Mouse (Mus musculus): ENCODE results near the gene Mov10. TPM values are rescaled to one million over a fixed set of nuclear protein-coding genes. Genes with fewer than 3 reads are reported as not detected.
"Not testable (repeated sequence)": the region's sequence is repeated elsewhere in the genome, so short reads cannot be mapped to it uniquely, and the experiment has no call there.

Gene Mov10
- 33.8 and 36.2 TPM in 2 replicates for polyA plus RNA-seq (2015; fragmentation: Nextera tagmentation; extraction: Ambion mirVana)

GRCm38 (mm10) chr3:104817991-104818748 lies at the start of gene Mov10:
TSS of gene Mov10 (minus strand) at chr3:104818563.
- under 1% methylated on average over 39 of the region's 40 CpGs for WGBS (ENCODE audit: insufficient replicate concordance)
- peak; percentile 93 for ATAC-seq (ENCODE audit: low read depth)
- Histone ChIP-seq H3K9me3 (replicated peaks; ENCODE audit: control insufficient read depth, low read length) (no peaks in the 10 kb centered on the region), H3K4me3 (ENCODE audit: low read depth, low read length) (peak within 1 kb of the TSS; percentile 73), H3K36me3 (ENCODE audit: control insufficient read depth, insufficient read depth) (peaks cover 8% of the 10 kb centered on the region), H3K4me2 (ENCODE audit: low read depth, low read length) (peak within 1 kb of the TSS; percentile 77), H3K27ac (ENCODE audit: low read length) (peak within 1 kb of the TSS; percentile 77), H3K9ac (ENCODE audit: low read depth, low read length) (peak within 1 kb of the TSS; percentile 78), H3K4me1 (ENCODE audit: control insufficient read depth, low read depth, low read length) (peaks cover 17% of the 10 kb centered on the region), H3K27me3 (ENCODE audit: control insufficient read depth, insufficient read depth, low read depth, low read length) (no peaks in the 10 kb centered on the region)

- H3K27me3 ChIP-seq (ENCODE audit: control insufficient read depth, insufficient read depth, low read depth, low read length); H3K9ac ChIP-seq (ENCODE audit: low read depth, low read length); H3K27ac ChIP-seq (ENCODE audit: low read length); H3K36me3 ChIP-seq (ENCODE audit: control insufficient read depth, insufficient read depth); H3K4me2 ChIP-seq (ENCODE audit: low read depth, low read length); H3K9me3 ChIP-seq (replicated peaks; ENCODE audit: control insufficient read depth, low read length); ATAC-seq (ENCODE audit: low read depth); H3K4me3 ChIP-seq (ENCODE audit: low read depth, low read length): not testable (repeated sequence)
- peaks cover 19% of the 10 kb centered on the region for H3K4me1 ChIP-seq (ENCODE audit: control insufficient read depth, low read depth, low read length)
These were observed 48.3 kb upstream of the Mov10 start for GRCm38 (mm10) chr3:104866674-104867073.

GRCm38 (mm10) chr3:104865341-104865788 lies 47.0 kb upstream of the Mov10 start:
- peak; percentile 25 for ATAC-seq (ENCODE audit: low read depth)
- Histone ChIP-seq H3K27me3 (ENCODE audit: control insufficient read depth, insufficient read depth, low read depth, low read length) (no peaks in the 10 kb centered on the region), H3K27ac (ENCODE audit: low read length) (peak overlapping the region; percentile 95), H3K9me3 (replicated peaks; ENCODE audit: control insufficient read depth, low read length) (no peaks in the 10 kb centered on the region), H3K9ac (ENCODE audit: low read depth, low read length) (peak overlapping the region; percentile 99), H3K4me1 (ENCODE audit: control insufficient read depth, low read depth, low read length) (peaks cover 26% of the 10 kb centered on the region), H3K4me3 (ENCODE audit: low read depth, low read length) (peak overlapping the region; percentile 100), H3K36me3 (ENCODE audit: control insufficient read depth, insufficient read depth) (no peaks in the 10 kb centered on the region), H3K4me2 (ENCODE audit: low read depth, low read length) (peak overlapping the region; percentile 86)
- WGBS (ENCODE audit: insufficient replicate concordance): 0% methylated on average over 12 of the region's 12 CpGs

- Histone ChIP-seq H3K27ac (ENCODE audit: low read length) (peak overlapping the region; percentile 95), H3K36me3 (ENCODE audit: control insufficient read depth, insufficient read depth) (no peaks in the 10 kb centered on the region), H3K4me1 (ENCODE audit: control insufficient read depth, low read depth, low read length) (peaks cover 27% of the 10 kb centered on the region), H3K9ac (ENCODE audit: low read depth, low read length) (peak overlapping the region; percentile 99), H3K27me3 (ENCODE audit: control insufficient read depth, insufficient read depth, low read depth, low read length) (no peaks in the 10 kb centered on the region), H3K4me3 (ENCODE audit: low read depth, low read length) (peak overlapping the region; percentile 100), H3K4me2 (ENCODE audit: low read depth, low read length) (peak overlapping the region; percentile 86), H3K9me3 (replicated peaks; ENCODE audit: control insufficient read depth, low read length) (no peaks in the 10 kb centered on the region)
- WGBS (ENCODE audit: insufficient replicate concordance): under 1% methylated on average over 48 of the region's 48 CpGs
- ATAC-seq (ENCODE audit: low read depth): peak; percentile 70
These were observed 46.4 kb upstream of the Mov10 start for GRCm38 (mm10) chr3:104864651-104865340.

GRCm38 (mm10) chr3:104863786-104864650 lies 45.7 kb upstream of the Mov10 start, which contains the start of the genes St7l and Capza1:
TSS of gene St7l (plus strand) at chr3:104864005.
TSS of gene Capza1 (minus strand) at chr3:104864505.
- no peaks in the 10 kb centered on the region for H3K36me3 ChIP-seq (ENCODE audit: control insufficient read depth, insufficient read depth)
- peaks cover 32% of the 10 kb centered on the region for H3K4me1 ChIP-seq (ENCODE audit: control insufficient read depth, low read depth, low read length)
- H3K4me2 ChIP-seq (ENCODE audit: low read depth, low read length): peak within 1 kb of the TSS; percentile 86
- H3K4me3 ChIP-seq (ENCODE audit: low read depth, low read length): peak within 1 kb of the TSS; percentile 100
- H3K27ac ChIP-seq (ENCODE audit: low read length): peak within 1 kb of the TSS; percentile 95
- H3K27me3 ChIP-seq (ENCODE audit: control insufficient read depth, insufficient read depth, low read depth, low read length): no peaks in the 10 kb centered on the region
- 0% methylated on average over 41 of the region's 43 CpGs for WGBS (ENCODE audit: insufficient replicate concordance)
- ATAC-seq (ENCODE audit: low read depth): peak; percentile 94
- H3K9me3 ChIP-seq (replicated peaks; ENCODE audit: control insufficient read depth, low read length): no peaks in the 10 kb centered on the region
- H3K9ac ChIP-seq (ENCODE audit: low read depth, low read length): peak within 1 kb of the TSS; percentile 99

GRCm38 (mm10) chr3:104858560-104858959 lies 40.2 kb upstream of the Mov10 start:
- H3K9me3 ChIP-seq (replicated peaks; ENCODE audit: control insufficient read depth, low read length): no peaks in the 10 kb centered on the region
- no peak overlapping the region for H3K4me3 ChIP-seq (ENCODE audit: low read depth, low read length)
- H3K4me2 ChIP-seq (ENCODE audit: low read depth, low read length): no peak overlapping the region
- H3K27me3 ChIP-seq (ENCODE audit: control insufficient read depth, insufficient read depth, low read depth, low read length): no peaks in the 10 kb centered on the region
- peaks cover 38% of the 10 kb centered on the region for H3K4me1 ChIP-seq (ENCODE audit: control insufficient read depth, low read depth, low read length)
- peaks cover 4% of the 10 kb centered on the region for H3K36me3 ChIP-seq (ENCODE audit: control insufficient read depth, insufficient read depth)
- ATAC-seq (ENCODE audit: low read depth): no peak
- WGBS (ENCODE audit: insufficient replicate concordance): 71% methylated on average over 1 of the region's 1 CpGs
- no peak overlapping the region for H3K9ac ChIP-seq (ENCODE audit: low read depth, low read length)
- no peak overlapping the region for H3K27ac ChIP-seq (ENCODE audit: low read length)

GRCm38 (mm10) chr3:104856106-104856505 lies 37.7 kb upstream of the Mov10 start:
- H3K27ac ChIP-seq (ENCODE audit: low read length): no peak overlapping the region
- no peak overlapping the region for H3K4me2 ChIP-seq (ENCODE audit: low read depth, low read length)
- peaks cover 22% of the 10 kb centered on the region for H3K4me1 ChIP-seq (ENCODE audit: control insufficient read depth, low read depth, low read length)
- H3K27me3 ChIP-seq (ENCODE audit: control insufficient read depth, insufficient read depth, low read depth, low read length): no peaks in the 10 kb centered on the region
- 29% methylated on average over 1 of the region's 1 CpGs for WGBS (ENCODE audit: insufficient replicate concordance)
- no peaks in the 10 kb centered on the region for H3K9me3 ChIP-seq (replicated peaks; ENCODE audit: control insufficient read depth, low read length)
- H3K4me3 ChIP-seq (ENCODE audit: low read depth, low read length): no peak overlapping the region
- H3K9ac ChIP-seq (ENCODE audit: low read depth, low read length): no peak overlapping the region
- peak; percentile 43; the same call in 1 of the 2 replicates for ATAC-seq (ENCODE audit: low read depth)
- H3K36me3 ChIP-seq (ENCODE audit: control insufficient read depth, insufficient read depth): peaks cover 4% of the 10 kb centered on the region

GRCm38 (mm10) chr3:104854866-104855265 lies 36.5 kb upstream of the Mov10 start:
- Histone ChIP-seq H3K27me3 (ENCODE audit: control insufficient read depth, insufficient read depth, low read depth, low read length) (no peaks in the 10 kb centered on the region), H3K4me2 (ENCODE audit: low read depth, low read length) (no peak overlapping the region), H3K9ac (ENCODE audit: low read depth, low read length) (no peak overlapping the region), H3K36me3 (ENCODE audit: control insufficient read depth, insufficient read depth) (peaks cover 4% of the 10 kb centered on the region), H3K9me3 (replicated peaks; ENCODE audit: control insufficient read depth, low read length) (no peaks in the 10 kb centered on the region), H3K27ac (ENCODE audit: low read length) (no peak overlapping the region; the same call in 1 of the 2 replicates), H3K4me3 (ENCODE audit: low read depth, low read length) (no peak overlapping the region), H3K4me1 (ENCODE audit: control insufficient read depth, low read depth, low read length) (peaks cover 20% of the 10 kb centered on the region)
- ATAC-seq (ENCODE audit: low read depth): 0 out of 2 replicates have a peak, but pooled peaks have one; percentile 32

Measured in liver, embryonic 16.5 days (tissue).